Mouse (Mus musculus): ENCODE results near the gene Hist2h2aa1.

DNA sequence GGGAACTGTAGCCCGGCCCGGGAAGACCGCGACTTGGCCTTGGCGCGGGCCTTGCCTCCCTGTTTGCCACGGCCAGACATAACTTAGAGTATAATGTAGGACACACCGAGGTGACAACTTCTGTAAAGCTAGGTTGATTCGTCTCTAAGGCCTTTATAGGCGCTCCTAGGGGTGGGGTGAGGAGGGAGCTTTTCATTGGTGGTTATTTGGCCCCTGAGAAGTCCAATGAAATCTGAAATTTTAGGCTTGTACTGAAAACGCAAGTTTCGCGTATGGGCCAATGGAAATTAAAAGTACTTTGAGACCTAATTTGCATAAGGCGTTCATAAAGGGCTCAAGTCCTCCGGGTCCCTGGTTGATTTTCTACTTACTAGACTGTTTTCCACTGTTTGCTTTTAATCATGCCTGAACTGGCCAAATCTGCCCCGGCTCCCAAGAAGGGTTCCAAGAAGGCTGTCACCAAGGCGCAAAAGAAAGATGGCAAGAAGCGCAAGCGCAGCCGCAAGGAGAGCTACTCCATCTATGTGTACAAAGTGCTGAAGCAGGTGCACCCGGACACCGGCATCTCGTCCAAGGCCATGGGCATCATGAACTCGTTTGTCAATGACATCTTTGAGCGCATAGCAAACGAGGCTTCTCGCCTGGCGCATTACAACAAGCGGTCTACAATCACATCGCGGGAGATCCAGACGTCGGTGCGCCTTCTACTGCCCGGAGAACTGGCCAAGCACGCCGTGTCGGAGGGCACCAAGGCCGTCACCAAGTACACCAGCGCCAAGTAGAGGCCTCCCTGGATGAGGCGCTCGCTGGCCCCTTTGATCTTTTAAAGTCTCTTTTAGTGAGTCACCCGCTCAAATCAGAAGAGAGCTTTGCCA is 24.3 kb upstream of the Hist2h2aa1 start, which contains the start of the genes Hist2h2ac and Hist2h2be:
- TF ChIP-seq GATA1 (IDR thresholded peaks at IDR 0.05; ENCODE audit: borderline replicate concordance, low read length) (no peak), FLI1 (IDR thresholded peaks at IDR 0.05; ENCODE audit: low read length) (no peak)

Data from megakaryocyte, embryonic 14.5 days (primary cell).